Mouse (Mus musculus) gastrocnemius, adult 2 months (tissue): Measurements from ENCODE around the gene P3h3. TPM values are rescaled to one million over a fixed set of nuclear protein-coding genes. Genes with fewer than 3 reads are reported as not detected.
A peak's percentile ranks its signal among the peaks of the same experiment; 100 is the strongest.
"Not testable (repeated sequence)": the region's sequence is repeated elsewhere in the genome, so short reads cannot be mapped to it uniquely, and the experiment has no call there.

Experiments used
- DNase-seq: peaks from one replicate; pipeline ENCODE4 v3.0.0; 2022
- H3K27ac ChIP-seq: fragments of 200-600 bp; 2 replicates; pipeline ENCODE4 v1.8.1; 2022; ENCODE audit warnings: mild to moderate bottlenecking
- H3K4me3 ChIP-seq: fragments of 200-600 bp; 2 replicates; pipeline ENCODE4 v1.8.1; 2022; ENCODE audit warnings: mild to moderate bottlenecking, moderate library complexity
- CTCF ChIP-seq: fragments of 200-600 bp; IDR thresholded peaks from 2 replicates; pipeline ENCODE4 v1.8.1; 2022; ENCODE audit warnings: antibody characterized with exemption, mild to moderate bottlenecking, moderate library complexity
- intact Hi-C: fragments of 180-260 bp; cut with DNase I; formaldehyde crosslinking; loops from one replicate; pipeline ENCODE4 v1.15.1; 2025
- total RNA-seq, 2 experiments: library from RNA; stranded (reverse); gene quantifications; 2 replicates each; pipeline ENCODE4 v1.2.3; 2021

Gene P3h3
- total RNA-seq, 2 experiments from 2014 or later, result 4.1 to 7.1 TPM

DNA sequence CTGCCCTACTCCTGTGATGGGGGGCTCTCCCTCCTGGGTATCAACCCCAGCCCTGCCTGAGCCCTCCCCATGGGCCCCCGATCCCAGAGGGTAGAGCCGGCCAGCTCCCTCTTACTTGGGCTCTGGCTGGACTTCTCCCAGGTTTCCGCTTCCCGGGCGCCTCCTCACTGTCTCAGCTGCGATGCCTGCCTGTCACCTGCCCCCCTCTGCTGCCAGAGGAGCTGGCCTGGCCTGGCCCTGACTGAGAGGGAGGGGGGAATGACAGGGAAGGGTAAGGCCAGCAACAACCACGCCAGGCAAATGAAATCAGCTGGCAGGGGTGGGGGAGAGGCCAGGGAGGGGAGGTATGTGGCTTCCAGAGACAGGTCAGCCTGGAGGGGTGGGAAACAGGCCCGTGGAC, 17.7 kb downstream of the P3h3 start:
- Histone ChIP-seq H3K4me3 (peak overlapping the region; percentile 34), H3K27ac (peak overlapping the region; percentile 73)
- TF ChIP-seq CTCF, result no peak
- peak; percentile 86 for DNase-seq
- intact Hi-C loops, result no loop called here

DNA sequence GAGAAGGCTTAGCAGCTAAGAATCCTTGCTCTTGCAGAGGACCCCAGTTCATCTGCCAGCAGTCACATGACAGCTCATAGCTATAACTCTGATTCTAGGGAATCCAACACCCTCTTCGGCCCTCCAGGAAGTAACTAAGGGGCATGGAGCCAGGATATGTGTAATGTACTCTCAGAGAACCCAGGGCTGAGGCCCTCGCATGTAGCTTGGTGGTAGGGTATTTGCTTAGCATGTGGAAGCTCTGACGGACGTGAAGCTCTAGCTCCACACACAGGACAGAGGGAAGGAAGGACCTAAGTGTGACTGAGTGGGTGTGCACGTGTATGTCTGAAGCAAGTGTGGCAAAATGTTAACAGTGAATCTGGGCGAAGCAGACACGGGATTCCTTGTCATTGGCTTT, 21.1 kb downstream of the P3h3 start:
- intact Hi-C loops, result no loop called here
- Histone ChIP-seq H3K27ac (no peak overlapping the region), H3K4me3 (no peak overlapping the region)
- no peak for TF ChIP-seq CTCF
- no peak for DNase-seq

DNA sequence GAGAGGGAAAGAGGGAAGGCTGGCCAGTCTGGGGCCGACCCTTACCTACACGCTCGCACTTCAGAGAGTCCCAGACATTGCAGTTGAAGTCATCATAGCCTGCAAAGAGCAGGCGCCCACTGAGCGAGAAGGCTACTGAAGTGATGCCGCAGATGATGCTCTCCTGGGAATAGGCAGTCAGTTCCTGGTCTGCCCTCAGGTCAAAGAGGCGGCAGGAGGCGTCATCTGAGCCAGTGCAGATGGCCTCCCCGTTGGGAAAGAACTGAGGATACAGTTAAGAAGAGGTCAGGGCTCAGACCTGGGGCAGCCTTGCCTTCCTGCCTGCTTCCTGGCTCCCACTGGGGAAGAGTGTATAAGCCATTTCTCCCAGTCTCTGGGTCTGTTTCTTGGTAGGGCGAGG, 22.0 kb downstream of the P3h3 start:
- no peak overlapping the region for H3K4me3 ChIP-seq
- intact Hi-C loops, result no loop called here
- no peak for DNase-seq
- TF ChIP-seq CTCF, result no peak
- H3K27ac ChIP-seq, result no peak overlapping the region

DNA sequence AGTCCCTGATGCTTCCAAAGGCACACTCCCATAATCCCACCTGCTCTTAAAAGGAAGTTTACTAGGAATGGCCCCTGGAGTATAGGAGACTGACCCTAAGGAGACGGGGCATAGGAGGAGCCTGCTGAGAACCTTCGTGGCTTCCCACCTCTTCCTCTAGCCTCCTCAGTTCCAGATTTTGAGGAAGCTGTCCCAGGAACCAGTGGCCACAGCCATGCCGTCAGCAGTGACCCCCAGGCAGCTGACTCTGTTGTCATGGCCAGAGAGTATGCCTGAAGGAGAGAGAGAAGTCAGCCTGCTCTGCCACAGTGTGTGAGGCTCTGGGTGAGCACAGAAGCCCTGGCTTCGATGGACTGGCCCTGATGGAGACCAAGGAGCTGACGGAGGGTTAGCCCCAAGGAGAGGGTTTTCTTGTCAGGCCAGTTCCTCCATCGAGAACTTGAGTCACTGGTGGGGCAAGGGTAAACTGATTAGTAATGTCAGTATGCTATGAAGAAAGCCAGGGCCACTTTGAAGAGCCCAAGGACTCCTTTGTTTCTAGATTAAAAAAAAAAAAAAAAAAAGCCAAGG, 23.0 kb downstream of the P3h3 start:
- intact Hi-C loops, result no loop called here
- DNase-seq, result no peak
- no peak for TF ChIP-seq CTCF

DNA sequence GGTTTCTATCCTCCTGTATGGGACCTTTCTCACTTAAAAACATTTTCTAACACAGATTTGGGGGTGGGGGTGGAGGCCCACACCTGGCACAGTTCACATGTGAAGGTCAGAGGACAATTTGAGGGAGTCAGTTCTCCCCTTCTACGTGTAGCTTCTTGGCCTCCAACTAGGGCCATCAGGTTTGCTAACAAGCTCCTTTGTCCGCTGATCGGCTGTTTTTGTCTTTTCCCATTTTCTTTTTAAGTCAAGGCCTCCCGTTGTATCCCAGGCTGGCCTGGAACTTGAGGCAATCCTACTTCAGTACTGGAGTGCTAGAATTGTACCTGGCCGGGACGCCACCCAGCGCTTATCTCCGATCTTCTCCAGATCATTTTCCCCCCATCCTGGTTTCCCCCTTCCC, 25.9 kb downstream of the P3h3 start:
- Histone ChIP-seq H3K27ac (no peak overlapping the region), H3K4me3 (no peak overlapping the region)
- no peak for DNase-seq
- intact Hi-C loops, result no loop called here
- TF ChIP-seq CTCF, result no peak

More for the DNA sequence above, 23.0 kb downstream of the P3h3 start:
- no peak overlapping the region for H3K27ac ChIP-seq
- no peak overlapping the region for H3K4me3 ChIP-seq

DNA sequence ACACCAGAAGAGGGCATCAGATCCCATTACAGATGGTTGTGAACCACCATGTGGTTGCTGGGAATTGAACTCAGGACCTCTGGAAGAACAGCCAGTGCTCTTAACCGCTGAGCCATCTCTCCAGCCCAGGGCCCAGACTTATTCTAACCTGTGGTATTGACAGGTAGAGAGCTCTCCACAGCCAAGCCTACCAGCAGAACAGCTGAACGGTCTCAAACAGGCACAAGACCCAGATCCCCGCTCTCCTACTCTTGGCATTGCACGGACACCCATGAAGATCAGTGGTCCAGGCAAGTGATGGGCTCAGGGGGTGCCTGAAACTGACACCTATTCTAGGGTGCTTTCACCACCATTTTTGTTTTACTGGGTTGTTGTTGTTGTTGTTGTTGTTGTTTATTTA, 26.4 kb downstream of the P3h3 start:
- intact Hi-C loops, H3K27ac ChIP-seq, H3K4me3 ChIP-seq, DNase-seq: not testable (repeated sequence)

DNA sequence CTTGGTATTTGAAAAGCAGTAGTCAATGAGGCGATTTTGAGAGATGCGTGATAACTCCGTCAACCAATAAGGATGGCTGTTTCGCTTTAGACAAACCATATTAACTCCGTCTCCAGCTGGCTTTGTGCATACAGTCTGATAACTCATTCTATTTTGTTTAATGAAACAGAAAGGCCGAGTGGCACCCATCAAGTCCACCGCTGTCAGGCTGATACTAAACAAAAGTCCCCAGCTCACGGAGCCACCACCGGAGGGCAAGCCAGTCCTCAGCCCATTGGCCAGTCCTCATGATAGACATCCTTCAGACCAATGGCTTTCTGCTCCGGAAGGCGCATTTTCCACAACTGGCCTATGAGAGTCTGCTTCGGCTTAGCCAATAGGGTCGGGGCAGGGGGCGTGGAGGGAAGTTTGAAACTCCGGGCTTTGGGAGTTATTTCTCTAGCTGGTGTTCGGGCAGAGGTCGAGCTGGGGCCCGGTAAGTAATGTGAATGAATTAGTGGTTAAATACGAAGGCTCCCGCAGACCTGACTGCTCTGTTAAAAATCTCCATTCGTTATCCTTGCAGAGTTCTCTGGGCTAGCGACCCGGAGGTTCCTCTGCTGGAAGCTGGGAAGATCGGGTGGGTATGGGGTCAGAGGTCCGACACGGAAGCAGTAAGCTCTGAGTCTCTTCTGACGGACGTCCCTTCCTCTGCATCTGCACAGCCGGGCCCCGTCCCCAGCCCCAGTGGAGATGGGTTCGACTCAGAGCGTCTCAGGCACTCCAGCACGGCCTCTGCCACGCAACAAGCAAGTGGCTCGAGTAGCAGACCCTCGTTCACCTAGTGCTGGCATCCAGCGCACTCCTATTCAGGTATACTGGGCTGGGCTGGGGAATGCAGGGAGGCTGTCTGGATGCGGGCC, 27.5 kb downstream of the P3h3 start:
- DNase-seq, result peak; percentile 95
- peak overlapping the region; percentile 83 for H3K4me3 ChIP-seq
- H3K27ac ChIP-seq, result peak overlapping the region; percentile 95
- TF ChIP-seq CTCF, result peak; percentile 14; the same call in 1 of the 2 replicates
- intact Hi-C loops, result loop anchor here (1.0 to 2.0 kb wide), 2 partner anchors 15 to 135 kb away; partner anchors contain the start of genes Cops7a and Tpi1

DNA sequence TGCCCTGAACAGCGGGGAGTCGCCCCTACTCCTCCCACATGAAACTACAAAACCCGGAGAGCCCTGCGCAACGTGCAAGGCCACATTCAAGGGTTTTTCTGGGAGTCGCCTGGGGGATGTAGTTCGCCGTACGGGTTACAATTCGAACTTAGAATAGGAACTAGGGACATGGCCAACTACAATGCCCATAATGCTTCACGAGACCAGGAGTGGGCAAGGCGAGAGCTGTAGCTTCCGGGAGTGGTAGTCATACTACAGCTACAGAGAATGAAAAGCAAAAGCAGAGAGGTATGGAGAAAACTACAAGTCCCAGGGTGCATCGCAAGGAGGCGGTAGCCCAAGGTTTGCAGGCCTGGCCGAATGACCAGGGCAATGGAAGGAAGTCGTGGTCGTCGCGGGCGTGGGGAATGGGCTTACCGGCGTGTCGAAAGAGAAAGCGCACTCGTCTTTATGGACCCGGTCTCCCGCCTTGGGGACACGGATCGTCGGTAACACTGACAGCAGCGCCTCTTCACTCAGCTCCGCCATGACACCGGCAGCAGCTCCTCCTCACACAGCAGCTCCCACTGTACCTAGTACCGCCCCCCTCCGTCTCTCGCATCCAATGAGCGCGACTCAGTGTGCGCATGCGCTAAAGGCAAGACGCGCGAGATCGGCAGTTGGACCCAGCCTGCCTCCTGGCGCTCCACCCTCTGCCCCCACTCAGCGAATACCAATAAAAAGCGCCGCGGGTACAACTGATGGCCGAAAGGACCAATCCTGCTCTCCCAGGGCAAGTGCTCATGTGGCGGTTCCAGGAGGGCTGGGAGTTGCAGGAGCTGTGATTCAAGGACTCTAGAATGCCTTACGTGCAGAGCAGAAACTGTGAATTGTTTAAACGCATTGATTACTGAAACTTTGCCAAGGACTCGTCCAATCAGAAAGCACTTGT, 28.4 kb downstream of the P3h3 start, which contains the start of the genes Usp5 and Cdca3:
Gene Usp5 (minus strand): TSS at position 617 of the 931 bp plus-strand sequence.
Gene Cdca3 (plus strand): TSS at position 680 of the 931 bp plus-strand sequence.
- DNase-seq, result peak; percentile 99
- Histone ChIP-seq H3K27ac (peak within 1 kb of the TSS; percentile 95), H3K4me3 (peak within 1 kb of the TSS; percentile 83)
- TF ChIP-seq CTCF, result no peak
- intact Hi-C loops, result loop anchor here (1.0 to 2.0 kb wide), 2 partner anchors 14 to 136 kb away; partner anchors contain the start of genes Cops7a and Tpi1

DNA sequence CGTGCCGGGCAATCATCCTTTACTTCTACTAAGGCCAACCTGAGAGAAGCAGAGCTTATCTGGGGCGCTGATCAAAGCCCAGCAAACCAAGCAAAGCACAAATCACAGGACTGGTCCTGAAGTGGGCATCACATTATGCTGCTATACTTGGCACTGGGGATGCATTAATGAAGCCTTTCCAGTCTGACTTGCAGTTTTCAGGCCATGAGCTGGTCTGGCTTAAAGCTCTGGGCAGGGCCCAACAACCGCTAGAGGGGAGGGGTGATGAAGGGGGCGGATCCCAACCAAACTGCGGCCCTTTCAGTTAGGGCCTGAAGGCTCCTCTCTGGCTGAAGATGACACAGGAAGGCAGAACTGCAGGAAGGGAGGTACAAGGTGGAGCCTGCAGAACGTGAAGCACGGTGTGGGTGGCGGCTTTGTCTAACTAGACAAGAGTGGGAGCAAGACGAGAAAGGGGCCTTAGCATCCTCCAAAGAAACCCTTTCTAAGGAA, 29.4 kb downstream of the P3h3 start:
- H3K4me3 ChIP-seq, result peak overlapping the region; percentile 83

DNA sequence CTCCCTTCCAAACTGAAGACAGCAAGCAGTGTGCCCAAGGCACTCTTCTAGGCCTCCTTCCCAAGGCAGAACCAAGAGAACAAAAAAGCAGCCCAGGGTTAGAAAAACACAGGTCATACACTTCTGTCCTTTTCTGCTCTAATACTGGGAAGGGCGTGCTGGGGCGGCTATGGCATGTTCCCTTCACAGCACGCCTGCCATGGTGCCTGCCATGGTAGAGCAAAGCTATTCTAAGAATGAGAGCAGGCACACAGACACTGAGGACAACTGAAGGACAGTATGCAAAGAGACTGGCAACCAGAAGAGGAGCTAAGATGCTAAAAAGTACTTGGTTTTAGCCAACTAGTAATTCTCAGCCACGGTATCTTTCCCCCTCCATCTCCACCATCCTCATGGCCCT, 35.5 kb downstream of the P3h3 start:
- TF ChIP-seq CTCF, result no peak
- intact Hi-C loops, result no loop called here
- Histone ChIP-seq H3K27ac (no peak overlapping the region), H3K4me3 (no peak overlapping the region)
- DNase-seq, result peak; percentile 10

More for the DNA sequence above, 29.4 kb downstream of the P3h3 start:
- intact Hi-C loops, result loop anchor here (2.0 kb wide), 1 partner anchor 13 kb away; the partner anchor contains the start of gene Tpi1
- DNase-seq, result peak; percentile 56
- TF ChIP-seq CTCF, result no peak
- peak overlapping the region; percentile 95 for H3K27ac ChIP-seq

DNA sequence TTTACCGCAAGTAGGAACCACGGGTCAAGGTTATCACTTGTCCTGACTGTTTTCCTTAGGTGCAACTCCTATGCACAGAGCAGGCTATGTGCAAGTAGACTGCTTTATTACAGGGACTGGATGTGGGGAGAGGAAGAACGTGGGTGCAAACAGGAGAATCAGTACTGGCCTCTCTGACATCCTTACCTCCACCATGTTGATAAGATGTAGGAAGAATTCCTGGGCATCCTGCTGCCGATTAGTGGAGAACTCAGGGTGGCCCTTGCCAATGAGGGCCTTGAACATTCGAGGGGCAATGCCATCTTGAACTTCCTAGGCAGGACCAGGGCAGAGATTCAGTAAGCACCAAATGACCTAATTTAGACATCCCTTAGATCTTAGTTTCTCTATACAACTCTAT, 36.7 kb downstream of the P3h3 start:
- intact Hi-C loops, result no loop called here
- no peak overlapping the region for H3K4me3 ChIP-seq
- TF ChIP-seq CTCF, result no peak
- no peak overlapping the region for H3K27ac ChIP-seq
- peak; percentile 5 for DNase-seq

DNA sequence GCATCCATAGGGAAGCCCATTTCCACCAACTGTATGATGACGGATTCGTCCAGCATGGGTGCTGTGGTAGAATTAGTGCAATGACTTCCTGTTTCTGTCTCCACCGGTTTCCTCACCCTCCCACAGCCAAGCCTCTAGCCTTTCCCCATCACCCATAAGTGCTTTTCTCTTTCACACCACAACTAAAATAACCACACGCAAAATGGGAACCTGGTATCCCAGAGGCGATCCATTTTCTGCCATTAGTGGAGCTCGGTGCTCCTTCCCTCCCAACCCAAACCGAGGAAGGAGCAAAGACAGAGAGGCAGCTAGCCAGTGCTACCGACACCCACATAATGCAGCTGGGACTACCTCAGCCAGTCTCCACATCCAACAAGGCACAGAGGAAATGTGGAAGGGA, 39.6 kb downstream of the P3h3 start:
- no peak overlapping the region for H3K4me3 ChIP-seq
- no peak for TF ChIP-seq CTCF
- DNase-seq, result no peak
- no peak overlapping the region for H3K27ac ChIP-seq
- intact Hi-C loops, result no loop called here
